Mouse (Mus musculus): ENCODE measurements around the gene Aldh1a3.

The Aldh1a3 gene

GRCm38 (mm10) chr7:66402876-66403275, 24.4 kb downstream of the Aldh1a3 start:
- H3K27me3 ChIP-seq (ENCODE audit: control insufficient read depth, insufficient read depth, low read length, poor library complexity, severe bottlenecking) = no peaks in the 10 kb centered on the region
- no peak for DNase-seq (ENCODE audit: low read depth, low spot score)
- no peaks in the 10 kb centered on the region for H3K36me3 ChIP-seq (ENCODE audit: control insufficient read depth, insufficient read depth, low read length, poor library complexity, severe bottlenecking)

- DNase-seq (ENCODE audit: low read depth, low spot score) = no peak
- no peaks in the 10 kb centered on the region for H3K27me3 ChIP-seq (ENCODE audit: control insufficient read depth, insufficient read depth, low read length, poor library complexity, severe bottlenecking)
Measured at GRCm38 (mm10) chr7:66401605-66402004, 25.7 kb downstream of the Aldh1a3 start.

DNA sequence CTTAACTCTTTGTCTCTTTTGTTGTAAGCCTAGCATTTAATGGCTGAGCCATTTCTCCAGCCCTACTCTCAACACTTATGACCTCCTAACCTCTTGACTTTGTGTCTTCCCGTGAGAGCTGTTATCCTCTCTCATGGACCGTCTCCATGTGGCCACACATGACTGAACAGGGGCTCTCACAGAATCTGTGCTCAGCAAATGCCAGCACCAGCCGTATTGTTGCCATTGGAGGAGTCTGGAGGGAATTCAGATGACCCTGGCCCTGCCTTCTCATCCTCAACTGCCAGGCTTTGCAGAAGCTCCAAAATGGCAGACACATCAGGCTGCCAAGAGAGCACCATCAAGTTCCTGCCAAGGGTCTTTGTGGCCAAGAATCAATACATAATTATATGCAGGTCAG, 30.0 kb downstream of the Aldh1a3 start:
- no peak for DNase-seq (ENCODE audit: low read depth, low spot score)
- H3K36me3 ChIP-seq (ENCODE audit: control insufficient read depth, insufficient read depth, low read length, poor library complexity, severe bottlenecking) = no peaks in the 10 kb centered on the region

More at GRCm38 (mm10) chr7:66401605-66402004, 25.7 kb downstream of the Aldh1a3 start:
- no peaks in the 10 kb centered on the region for H3K36me3 ChIP-seq (ENCODE audit: control insufficient read depth, insufficient read depth, low read length, poor library complexity, severe bottlenecking)

GRCm38 (mm10) chr7:66388621-66389532, 38.4 kb downstream of the Aldh1a3 start:
- DNase-seq (ENCODE audit: low read depth, low spot score) = peak; percentile 89
- H3K27me3 ChIP-seq (ENCODE audit: control insufficient read depth, insufficient read depth, low read length, poor library complexity, severe bottlenecking) = no peaks in the 10 kb centered on the region
- H3K36me3 ChIP-seq (ENCODE audit: control insufficient read depth, insufficient read depth, low read length, poor library complexity, severe bottlenecking) = no peaks in the 10 kb centered on the region

More for the DNA sequence above, 30.0 kb downstream of the Aldh1a3 start:
- no peaks in the 10 kb centered on the region for H3K27me3 ChIP-seq (ENCODE audit: control insufficient read depth, insufficient read depth, low read length, poor library complexity, severe bottlenecking)

DNA sequence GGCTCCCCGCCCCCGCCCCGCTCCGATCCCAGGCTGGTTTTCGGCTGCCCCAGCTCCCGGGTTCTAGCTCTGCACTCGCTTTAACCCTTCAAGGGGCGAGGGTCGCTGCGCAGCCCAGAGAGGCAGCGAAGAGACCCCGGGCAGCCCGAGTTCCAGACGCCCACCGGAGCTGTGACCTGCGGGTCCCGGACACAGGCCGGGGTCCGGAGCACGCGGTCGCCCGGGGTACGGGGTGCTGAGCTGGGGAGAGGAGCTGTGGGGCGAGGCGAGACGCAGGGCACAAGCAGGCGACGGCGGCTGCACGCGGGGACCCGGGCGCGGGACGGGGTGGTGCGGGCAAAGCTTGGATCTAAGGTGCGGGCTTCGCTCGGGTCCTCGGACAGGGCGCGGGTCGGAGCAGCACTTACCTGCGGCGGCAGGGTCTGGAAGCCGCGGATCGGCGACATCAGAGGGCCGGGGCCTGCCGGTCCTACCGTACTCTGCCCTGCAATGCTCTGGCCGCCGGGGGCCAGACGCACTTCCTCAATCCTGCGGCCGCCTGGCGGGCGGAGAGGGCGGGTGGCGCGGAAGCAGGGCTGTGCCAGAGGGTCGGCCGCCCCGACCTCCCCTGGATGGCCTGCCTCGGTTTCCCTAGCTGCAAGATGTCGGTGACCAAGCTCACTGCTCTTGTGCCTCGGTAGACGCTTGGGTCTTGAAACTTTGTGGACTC, 39.4 kb downstream of the Aldh1a3 start, which contains the start of gene Lrrk1:
Lrrk1 (minus strand) TSS at position 538 of the 709 bp plus-strand sequence.
- H3K27me3 ChIP-seq (ENCODE audit: control insufficient read depth, insufficient read depth, low read length, poor library complexity, severe bottlenecking) = no peaks in the 10 kb centered on the region
- DNase-seq (ENCODE audit: low read depth, low spot score) = peak; percentile 78
- no peaks in the 10 kb centered on the region for H3K36me3 ChIP-seq (ENCODE audit: control insufficient read depth, insufficient read depth, low read length, poor library complexity, severe bottlenecking)

DNA sequence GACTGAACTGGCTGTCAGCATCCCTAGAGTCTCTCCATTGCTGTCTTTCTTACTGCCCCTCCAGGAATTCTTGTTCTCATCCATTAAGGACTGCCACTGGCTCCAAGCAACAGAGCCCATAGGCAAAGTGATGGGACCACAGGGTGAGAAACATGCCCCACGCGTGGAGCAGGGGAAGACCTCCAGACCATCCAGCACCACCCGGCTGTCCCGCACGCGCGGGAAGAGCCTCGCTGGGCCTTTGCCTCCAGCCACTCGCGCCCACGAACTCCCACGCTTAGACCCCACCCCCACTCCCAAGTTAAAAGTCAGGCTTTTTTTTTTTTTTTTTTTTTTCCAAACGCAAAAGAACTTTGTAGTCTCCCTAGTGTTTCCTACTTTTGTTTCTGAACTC, 39.9 kb downstream of the Aldh1a3 start:
- no peak for DNase-seq (ENCODE audit: low read depth, low spot score)
- H3K27me3 ChIP-seq (ENCODE audit: control insufficient read depth, insufficient read depth, low read length, poor library complexity, severe bottlenecking) = no peaks in the 10 kb centered on the region
- H3K36me3 ChIP-seq (ENCODE audit: control insufficient read depth, insufficient read depth, low read length, poor library complexity, severe bottlenecking) = no peaks in the 10 kb centered on the region

DNA sequence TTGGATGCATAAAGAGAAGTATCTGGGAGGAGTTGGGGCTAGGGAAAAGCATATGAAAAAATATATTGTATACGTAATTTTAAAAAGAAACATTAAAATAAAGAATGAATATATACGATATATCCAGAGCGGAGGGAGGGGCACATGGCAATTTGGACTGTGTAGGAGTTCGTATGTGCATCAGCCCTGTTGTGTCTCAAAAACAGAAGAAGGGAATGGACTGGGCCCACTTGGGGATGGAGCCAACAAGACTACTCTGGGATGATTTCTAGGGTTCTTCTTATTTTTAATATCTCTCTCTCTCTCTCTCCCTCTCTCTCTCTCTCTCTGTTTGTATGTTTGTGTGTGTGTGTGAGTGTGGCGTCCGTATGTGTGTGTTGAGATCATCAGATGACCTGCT, 40.9 kb downstream of the Aldh1a3 start:
- DNase-seq (ENCODE audit: low read depth, low spot score) = no peak
- H3K27me3 ChIP-seq (ENCODE audit: control insufficient read depth, insufficient read depth, low read length, poor library complexity, severe bottlenecking) = no peaks in the 10 kb centered on the region
- H3K36me3 ChIP-seq (ENCODE audit: control insufficient read depth, insufficient read depth, low read length, poor library complexity, severe bottlenecking) = no peaks in the 10 kb centered on the region

DNA sequence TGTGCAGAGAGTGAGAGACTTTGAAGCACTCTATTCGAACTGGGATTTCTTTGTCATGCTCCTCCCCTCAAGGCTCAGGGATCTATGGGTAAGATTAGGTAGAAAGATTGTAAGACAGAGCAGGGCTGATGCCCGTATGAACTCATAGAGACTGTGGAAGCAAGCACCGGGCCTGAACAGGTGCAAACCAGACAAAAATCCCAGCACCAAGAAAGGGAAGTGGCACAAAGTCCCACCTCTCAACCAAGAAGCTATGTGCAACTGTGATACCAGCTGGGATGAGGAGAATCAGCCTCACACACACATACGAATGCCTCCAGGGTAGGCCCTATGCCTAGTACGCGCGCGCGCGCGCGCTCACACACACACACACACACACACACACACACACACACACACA, 41.5 kb downstream of the Aldh1a3 start:
- Histone ChIP-seq H3K27me3 (ENCODE audit: control insufficient read depth, insufficient read depth, low read length, poor library complexity, severe bottlenecking) (no peaks in the 10 kb centered on the region), H3K36me3 (ENCODE audit: control insufficient read depth, insufficient read depth, low read length, poor library complexity, severe bottlenecking) (no peaks in the 10 kb centered on the region)
- DNase-seq (ENCODE audit: low read depth, low spot score) = peak; percentile 57

- Histone ChIP-seq H3K36me3 (ENCODE audit: control insufficient read depth, insufficient read depth, low read length, poor library complexity, severe bottlenecking) (0 out of 2 replicates have a peak, but pooled peaks cover 5% of the 10 kb centered on the region), H3K27me3 (ENCODE audit: control insufficient read depth, insufficient read depth, low read length, poor library complexity, severe bottlenecking) (no peaks in the 10 kb centered on the region)
- no peak for DNase-seq (ENCODE audit: low read depth, low spot score)
Measured at GRCm38 (mm10) chr7:66384891-66385290, 42.4 kb downstream of the Aldh1a3 start.

DNA sequence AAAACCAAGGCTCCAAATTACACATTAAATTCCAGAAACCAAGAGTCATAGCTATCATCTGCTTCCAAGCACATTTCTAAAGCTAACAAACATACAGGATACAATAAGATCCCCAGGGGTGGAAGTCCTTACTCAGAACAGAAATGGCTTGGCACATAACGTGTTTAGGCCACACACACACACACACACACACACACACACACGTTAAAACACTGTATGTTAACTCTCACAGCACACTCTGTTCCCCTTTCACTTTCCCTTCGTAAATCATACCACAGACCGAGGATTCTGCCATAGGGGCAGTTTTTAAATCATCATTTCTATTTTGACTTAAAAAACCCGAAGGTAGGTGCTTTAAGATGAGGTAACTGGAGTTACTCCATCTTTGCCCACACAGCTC, 43.1 kb downstream of the Aldh1a3 start:
- DNase-seq (ENCODE audit: low read depth, low spot score) = peak; percentile 82
- 0 out of 2 replicates have a peak, but pooled peaks cover 5% of the 10 kb centered on the region for H3K36me3 ChIP-seq (ENCODE audit: control insufficient read depth, insufficient read depth, low read length, poor library complexity, severe bottlenecking)
- H3K27me3 ChIP-seq (ENCODE audit: control insufficient read depth, insufficient read depth, low read length, poor library complexity, severe bottlenecking) = no peaks in the 10 kb centered on the region

- no peaks in the 10 kb centered on the region for H3K27me3 ChIP-seq (ENCODE audit: control insufficient read depth, insufficient read depth, low read length, poor library complexity, severe bottlenecking)
- DNase-seq (ENCODE audit: low read depth, low spot score) = no peak
- H3K36me3 ChIP-seq (ENCODE audit: control insufficient read depth, insufficient read depth, low read length, poor library complexity, severe bottlenecking) = peaks cover 10% of the 10 kb centered on the region
Measured at GRCm38 (mm10) chr7:66376560-66376959, 50.8 kb downstream of the Aldh1a3 start.

DNA sequence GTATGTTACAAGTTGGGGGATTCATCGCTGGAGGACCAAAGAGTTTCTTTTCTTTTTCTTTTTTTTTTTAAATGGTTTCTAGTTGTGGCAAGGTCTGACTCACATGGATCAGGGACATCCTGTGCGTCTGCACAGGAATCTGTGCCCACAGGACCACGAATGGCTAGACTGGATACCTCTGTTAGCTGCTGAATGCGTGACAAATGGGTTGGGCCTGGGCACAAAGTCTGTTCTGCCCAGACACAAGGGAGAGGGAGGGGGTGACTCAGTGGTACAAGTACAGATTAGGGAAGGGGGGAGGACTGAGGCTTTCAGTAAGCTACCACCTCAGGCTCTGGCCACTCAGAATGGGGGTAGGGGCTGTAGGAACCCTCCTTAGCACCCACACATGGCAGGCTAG, 51.6 kb downstream of the Aldh1a3 start:
- no peak for DNase-seq (ENCODE audit: low read depth, low spot score)
- Histone ChIP-seq H3K27me3 (ENCODE audit: control insufficient read depth, insufficient read depth, low read length, poor library complexity, severe bottlenecking) (no peaks in the 10 kb centered on the region), H3K36me3 (ENCODE audit: control insufficient read depth, insufficient read depth, low read length, poor library complexity, severe bottlenecking) (peaks cover 10% of the 10 kb centered on the region)

DNA sequence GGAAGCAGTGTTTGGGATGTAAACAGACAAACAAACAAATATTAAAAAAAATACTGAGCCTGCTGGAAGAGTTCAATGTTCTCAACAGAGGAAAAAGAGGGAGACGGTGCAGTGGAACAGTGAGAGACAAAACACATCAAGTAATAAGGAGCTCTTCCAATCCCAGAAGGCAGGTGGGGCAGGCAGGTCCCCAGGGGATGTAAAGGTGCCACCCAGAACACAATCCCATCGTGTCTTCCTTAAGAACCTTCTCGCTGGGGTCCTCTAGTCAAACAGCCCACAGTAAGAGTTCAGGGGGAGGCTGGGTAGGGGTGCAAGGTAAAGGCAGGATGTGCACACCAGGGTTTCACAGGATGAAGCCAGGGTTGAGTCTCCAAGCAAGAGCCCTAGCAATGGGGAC, 53.9 kb downstream of the Aldh1a3 start:
- no peak for DNase-seq (ENCODE audit: low read depth, low spot score)
- Histone ChIP-seq H3K27me3 (ENCODE audit: control insufficient read depth, insufficient read depth, low read length, poor library complexity, severe bottlenecking) (no peaks in the 10 kb centered on the region), H3K36me3 (ENCODE audit: control insufficient read depth, insufficient read depth, low read length, poor library complexity, severe bottlenecking) (peaks cover 6% of the 10 kb centered on the region)

- no peak for DNase-seq (ENCODE audit: low read depth, low spot score)
- Histone ChIP-seq H3K27me3 (ENCODE audit: control insufficient read depth, insufficient read depth, low read length, poor library complexity, severe bottlenecking) (no peaks in the 10 kb centered on the region), H3K36me3 (ENCODE audit: control insufficient read depth, insufficient read depth, low read length, poor library complexity, severe bottlenecking) (peaks cover 3% of the 10 kb centered on the region; the same call in 1 of the 2 replicates)
Measured at GRCm38 (mm10) chr7:66370970-66371369, 56.3 kb downstream of the Aldh1a3 start.

GRCm38 (mm10) chr7:66369934-66370445, 57.3 kb downstream of the Aldh1a3 start:
- H3K27me3 ChIP-seq (ENCODE audit: control insufficient read depth, insufficient read depth, low read length, poor library complexity, severe bottlenecking) = no peaks in the 10 kb centered on the region
- DNase-seq (ENCODE audit: low read depth, low spot score) = no peak
- H3K36me3 ChIP-seq (ENCODE audit: control insufficient read depth, insufficient read depth, low read length, poor library complexity, severe bottlenecking) = 0 out of 2 replicates have a peak, but pooled peaks cover 1% of the 10 kb centered on the region

Data from splenic B cell, adult 2 months (primary cell).